Mouse (Mus musculus) embryo, embryonic 11 days (tissue): ENCODE data around the gene Hecw2.

Experiments
- DNase-seq: peaks from one replicate; pipeline ENCODE4 v3.0.0-alpha.2; 2015

The Hecw2 gene

GRCm38 (mm10) chr1:54110920-54111605 lies 83.9 kb downstream of the Hecw2 start:
- no peak for DNase-seq

DNA sequence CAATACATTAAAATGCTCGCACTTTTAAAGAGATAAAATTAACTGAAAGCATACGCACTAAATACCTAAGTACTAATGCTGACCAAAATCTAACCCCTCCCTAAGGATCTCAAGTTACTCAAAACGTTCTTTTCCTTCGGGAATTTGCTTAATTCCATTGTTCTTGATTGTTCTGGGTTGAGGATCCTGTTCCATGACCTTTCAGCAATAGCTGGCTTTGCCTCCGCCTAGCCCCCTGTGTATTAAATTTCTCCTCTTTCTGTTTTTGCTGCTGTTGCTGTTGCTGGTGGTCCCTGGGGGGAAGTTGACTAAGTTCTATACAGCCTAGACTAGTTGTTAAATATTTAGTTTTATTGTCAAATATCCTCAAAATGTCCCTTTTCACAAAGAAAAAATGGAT lies 85.7 kb downstream of the Hecw2 start:
- no peak for DNase-seq

GRCm38 (mm10) chr1:54106756-54107155 lies 88.2 kb downstream of the Hecw2 start:
- DNase-seq: no peak

GRCm38 (mm10) chr1:54079708-54080107 lies 115.3 kb downstream of the Hecw2 start:
- DNase-seq: no peak

- no peak for DNase-seq
Measured at GRCm38 (mm10) chr1:54074456-54074855, 120.5 kb downstream of the Hecw2 start.

DNA sequence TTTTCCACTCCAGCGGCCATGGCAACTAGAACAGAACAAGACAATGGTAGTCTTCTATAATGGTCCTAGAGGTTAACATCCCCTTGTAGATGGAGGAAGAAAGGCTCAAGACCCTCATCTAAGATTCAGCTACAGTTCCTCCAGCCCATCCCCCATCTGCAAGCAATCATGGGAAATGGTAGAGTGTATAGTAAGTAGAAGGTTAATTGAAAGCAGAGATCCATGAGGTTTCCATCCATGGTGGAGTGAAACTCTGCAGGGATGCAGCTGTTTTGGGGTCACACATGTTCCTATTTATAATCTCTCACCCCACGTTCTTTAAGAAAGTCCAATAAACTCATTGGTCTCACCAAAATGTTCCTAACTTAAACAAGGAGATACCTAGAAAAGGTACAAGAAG lies 124.8 kb downstream of the Hecw2 start:
- peak; percentile 59 for DNase-seq

GRCm38 (mm10) chr1:54068248-54068647 lies 126.7 kb downstream of the Hecw2 start:
- DNase-seq: no peak

DNA sequence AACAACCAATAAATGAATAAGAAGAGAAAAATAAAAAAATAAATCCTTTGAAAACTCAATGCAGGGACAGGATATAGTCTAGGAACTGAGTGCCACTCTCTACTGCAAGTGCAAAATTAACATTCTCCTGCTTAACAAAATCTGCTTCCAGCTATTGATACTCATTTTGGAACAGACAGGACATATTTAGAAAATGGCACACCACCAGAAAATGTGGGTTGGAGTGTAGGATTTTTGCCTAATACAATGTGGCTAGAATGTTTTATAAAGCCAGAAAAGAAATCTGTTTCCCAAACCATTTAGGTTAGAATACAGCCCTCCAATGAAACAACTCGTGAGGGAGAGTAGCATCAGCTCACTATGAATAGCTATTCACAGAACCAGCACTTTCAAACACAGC lies 129.5 kb downstream of the Hecw2 start:
- no peak for DNase-seq

- DNase-seq: no peak
Measured at GRCm38 (mm10) chr1:54061078-54061477, 133.9 kb downstream of the Hecw2 start.

DNA sequence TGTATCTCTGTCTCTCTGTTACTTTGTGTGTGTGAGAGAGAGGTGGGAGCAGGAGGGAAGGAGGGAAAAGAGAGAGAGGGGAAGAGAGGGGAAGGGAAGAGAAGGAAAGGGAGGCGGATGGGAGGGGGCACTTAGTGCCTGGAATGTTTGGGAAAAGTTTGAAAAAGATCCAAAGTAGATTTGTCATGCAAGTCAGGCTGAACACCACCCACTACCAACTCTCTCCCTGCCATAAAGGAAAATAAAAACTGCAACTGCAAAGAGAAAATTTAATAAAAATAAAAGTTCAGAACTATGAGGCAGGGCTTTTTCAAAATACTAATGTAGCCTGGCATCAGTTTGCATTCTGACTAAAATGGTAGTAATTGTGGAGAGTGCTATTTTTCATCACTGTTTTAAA lies 135.2 kb downstream of the Hecw2 start:
- DNase-seq: no peak

DNA sequence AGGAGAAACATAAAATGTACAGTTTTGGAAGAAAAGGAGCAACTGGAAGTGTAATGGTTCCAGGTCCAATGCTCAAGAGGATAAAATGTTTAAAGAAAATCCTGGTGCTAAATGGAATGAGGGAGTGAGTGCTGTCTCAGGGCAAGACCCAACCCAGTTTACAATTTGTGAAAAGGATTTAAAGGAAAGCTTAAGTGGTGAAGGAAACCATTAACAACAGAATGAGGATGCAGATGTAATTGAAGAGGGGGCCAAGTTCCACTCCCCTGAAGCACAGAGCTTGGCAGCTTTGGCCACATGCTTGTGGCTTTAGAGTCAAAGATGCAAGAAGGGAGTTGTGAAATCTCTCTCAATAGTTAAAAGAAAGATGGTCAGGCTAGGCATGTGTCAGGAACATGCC lies 142.2 kb downstream of the Hecw2 start:
- DNase-seq: no peak

GRCm38 (mm10) chr1:54046923-54047322 lies 148.0 kb downstream of the Hecw2 start:
- DNase-seq: no peak

DNA sequence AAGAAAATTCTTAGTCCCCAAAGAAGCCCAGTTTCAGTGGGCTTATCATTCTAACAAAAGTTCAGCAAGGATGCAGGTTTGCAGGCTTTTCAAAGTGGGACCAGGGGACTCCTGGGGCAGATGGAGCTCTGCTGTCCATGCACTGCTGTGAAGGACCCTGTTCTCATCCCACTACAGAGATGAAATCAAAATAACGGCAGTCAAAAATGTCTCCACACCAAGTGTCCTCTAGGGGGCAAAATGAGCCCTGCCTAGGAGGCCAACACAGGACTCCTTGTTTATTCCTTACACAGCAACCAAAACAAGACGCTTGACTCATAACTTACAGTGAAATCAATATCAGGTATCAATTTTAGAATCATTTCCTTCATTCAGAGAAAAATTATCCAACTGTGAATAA lies 155.9 kb downstream of the Hecw2 start:
- peak; percentile 58 for DNase-seq

DNA sequence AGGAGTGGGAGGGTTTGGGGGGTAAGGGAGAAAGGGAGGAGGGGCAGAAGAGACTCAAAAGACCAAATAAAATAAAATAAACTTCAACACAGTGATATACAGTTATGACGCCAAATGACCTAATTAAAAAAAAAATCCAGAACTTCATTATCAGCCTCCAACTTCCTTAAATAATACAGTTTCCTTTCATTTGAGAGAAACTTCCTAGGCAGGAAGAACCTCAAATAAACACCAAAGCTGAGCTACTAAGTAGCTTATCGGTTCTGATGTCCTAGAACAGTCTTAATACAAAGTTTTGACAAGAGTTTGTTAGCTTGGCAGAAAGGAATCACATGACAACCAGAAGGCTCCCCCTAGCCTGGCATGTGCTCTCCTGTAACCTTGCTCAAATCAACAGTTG lies 177.3 kb downstream of the Hecw2 start:
- no peak for DNase-seq

- DNase-seq: no peak
Measured at GRCm38 (mm10) chr1:54015739-54016138, 179.2 kb downstream of the Hecw2 start.

- no peak for DNase-seq
Measured at GRCm38 (mm10) chr1:54012414-54012813, 182.6 kb downstream of the Hecw2 start.

- DNase-seq: peak; percentile 11
Measured at GRCm38 (mm10) chr1:54009418-54010064, 185.4 kb downstream of the Hecw2 start.

DNA sequence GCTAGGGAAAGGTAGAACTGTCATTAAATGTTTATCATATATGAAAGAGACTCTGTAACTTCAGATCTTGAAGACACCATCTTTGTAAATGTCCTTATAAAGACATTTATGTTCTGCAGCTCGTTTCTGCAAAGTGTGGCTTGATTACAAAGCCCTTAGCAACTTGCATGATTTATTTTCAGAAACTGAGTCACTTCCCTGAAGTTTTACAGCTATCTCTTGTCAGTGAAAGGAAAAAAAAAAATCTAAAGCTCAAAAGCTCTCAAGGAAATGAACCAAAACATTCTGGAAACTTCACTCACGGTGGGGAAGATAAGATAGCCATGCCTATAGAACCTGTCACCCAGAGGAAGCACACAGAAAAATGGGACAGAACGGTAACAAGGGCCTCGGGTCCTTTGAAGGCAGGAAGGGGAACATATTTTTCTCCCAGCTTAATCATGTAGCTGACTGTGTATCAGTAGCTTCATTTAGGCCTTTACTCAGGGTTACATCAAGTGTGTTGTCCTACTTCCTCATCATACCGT lies 189.0 kb downstream of the Hecw2 start:
- no peak for DNase-seq

- DNase-seq: no peak
Measured at GRCm38 (mm10) chr1:54003288-54003687, 191.7 kb downstream of the Hecw2 start.

DNA sequence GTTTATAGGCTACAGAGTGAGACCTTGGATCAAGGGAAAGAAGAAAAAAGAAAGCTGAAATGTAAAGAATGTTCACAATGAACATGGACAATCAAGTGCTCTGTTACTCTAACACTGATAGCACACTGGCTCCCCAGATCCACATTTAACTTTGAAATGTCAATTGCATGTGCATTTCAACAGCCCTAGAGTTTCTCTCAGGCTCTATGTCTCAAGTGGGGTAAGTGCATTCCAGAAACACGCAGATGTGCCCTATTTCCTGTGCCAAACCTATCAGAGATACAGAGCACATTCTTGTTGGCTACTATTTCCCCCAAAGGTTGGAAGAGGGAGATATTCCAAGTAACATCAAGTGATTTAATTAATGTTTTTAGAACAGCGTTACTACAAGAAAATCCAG lies 192.9 kb downstream of the Hecw2 start:
- DNase-seq: no peak

DNA sequence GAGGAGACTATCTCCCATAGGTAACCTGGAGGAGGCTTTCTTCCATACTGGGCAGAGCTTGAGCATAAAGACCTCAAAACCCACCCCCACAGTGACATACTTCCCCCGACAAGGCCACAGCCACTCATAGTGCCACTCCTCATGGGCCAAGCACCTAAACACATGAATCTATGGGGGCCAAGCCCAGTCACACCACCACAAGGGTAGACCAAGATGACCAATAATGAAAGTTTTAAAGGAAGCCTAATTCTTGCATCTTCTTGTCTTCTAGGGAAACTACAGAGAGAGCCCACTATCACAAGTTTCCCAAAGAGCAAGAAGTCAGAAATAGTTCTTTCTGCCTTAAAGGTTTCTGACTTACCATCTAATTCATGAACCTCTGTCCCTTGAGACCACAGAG lies 197.7 kb downstream of the Hecw2 start:
- DNase-seq: no peak

DNA sequence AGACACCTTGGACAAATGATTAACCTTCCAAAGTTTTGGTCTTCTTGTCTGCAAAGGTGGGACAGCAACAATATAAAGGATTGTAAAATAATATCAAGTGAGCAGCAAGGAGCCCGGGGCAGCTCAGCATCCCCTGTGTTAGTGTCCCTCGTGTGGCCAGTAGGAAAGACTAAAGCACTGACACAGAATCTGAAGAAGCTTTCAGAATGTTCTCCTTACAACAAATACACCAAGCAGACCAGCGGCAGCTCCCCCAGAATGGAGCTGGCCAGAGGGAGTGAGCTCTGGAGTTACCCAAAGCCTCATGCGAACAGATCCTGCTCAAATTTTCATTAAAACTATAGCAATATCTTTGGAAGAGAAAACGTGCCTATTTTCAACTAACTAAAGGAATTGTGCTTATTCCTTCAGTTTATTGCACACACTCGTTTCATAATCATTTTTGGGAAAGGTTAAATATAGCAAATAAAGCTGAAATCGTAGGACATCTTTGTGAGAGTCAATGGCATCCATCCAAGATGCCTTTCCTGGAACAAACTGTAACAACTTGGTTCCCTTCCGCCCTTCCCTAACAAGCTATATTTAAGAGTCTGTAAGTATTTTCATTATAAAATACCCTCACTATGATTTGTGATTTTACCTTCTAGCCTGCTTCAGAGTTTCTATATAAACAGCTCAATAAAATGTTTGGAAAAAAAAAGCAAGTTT lies 208.6 kb downstream of the Hecw2 start:
- DNase-seq: no peak

DNA sequence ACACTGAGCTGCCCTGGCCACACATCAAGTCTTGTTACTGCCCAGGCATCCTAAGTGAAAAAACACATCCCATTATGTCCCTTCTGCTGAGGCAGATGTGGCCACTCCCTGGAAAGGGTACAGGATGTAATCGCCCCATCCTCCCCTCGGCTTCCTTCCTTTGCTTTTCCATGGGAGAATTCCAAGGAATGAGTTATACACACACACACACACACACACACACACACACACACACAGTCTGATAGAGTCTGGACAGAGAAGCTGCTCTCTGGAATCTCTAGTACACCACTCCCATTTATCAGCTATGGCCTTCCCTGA lies 216.5 kb downstream of the Hecw2 start:
- no peak for DNase-seq
